Mouse (Mus musculus) embryonic facial prominence, embryonic 10.5 days (tissue): ENCODE results near the gene Pdzd7. TPM values are rescaled to one million over a fixed set of nuclear protein-coding genes. Genes with fewer than 3 reads are reported as not detected.
"Not testable (repeated sequence)": the region's sequence is repeated elsewhere in the genome, so short reads cannot be mapped to it uniquely, and the experiment has no call there.

Source experiments
- DNase-seq: peaks from one replicate; pipeline ENCODE4 v3.0.0-alpha.2; 2017; ENCODE audit warnings: low spot score
- H3K27ac ChIP-seq: fragments of 300-500 bp; sonication (generic); replicated peaks from 2 replicates; pipeline ENCODE4 v1.5.1; 2016; ENCODE audit warnings: mild to moderate bottlenecking
- H3K27me3 ChIP-seq: fragments of 300-500 bp; sonication (generic); replicated peaks from 2 replicates; pipeline ENCODE4 v1.6.1; 2016; ENCODE audit warnings: low read depth, mild to moderate bottlenecking; ENCODE audit not compliant: poor library complexity, severe bottlenecking
- H3K36me3 ChIP-seq: fragments of 300-500 bp; sonication (generic); replicated peaks from 2 replicates; pipeline ENCODE4 v1.6.1; 2016; ENCODE audit warnings: mild to moderate bottlenecking, moderate library complexity
- H3K4me1 ChIP-seq: fragments of 300-500 bp; sonication (generic); 2 replicates; pipeline ENCODE4 v1.6.1; 2016
- H3K4me3 ChIP-seq: fragments of 300-500 bp; sonication (generic); 2 replicates; pipeline ENCODE4 v1.5.1; 2016; ENCODE audit warnings: mild to moderate bottlenecking, moderate library complexity
- H3K9me3 ChIP-seq: fragments of 300-500 bp; sonication (generic); 2 replicates; pipeline ENCODE4 v1.6.1; 2016; ENCODE audit warnings: mild to moderate bottlenecking
- WGBS: fragments of 180-500 bp; shearing (Covaris S2); methylation state at CpG from one replicate; pipeline ENCODE4 v1.1.7; 2016; 5-methylcytosine and 5-hydroxymethylcytosine counted together
- polyA plus RNA-seq: library from polyadenylated mRNA; unstranded; fragments of >200 nt; fragmentation: Nextera tagmentation; extraction: Ambion mirVana; gene quantifications from 2 replicates; pipeline ENCODE4 v1.2.1, GENCODE M21; 2016

The Pdzd7 gene
- polyA plus RNA-seq, 1 experiment from 2014 or later = 0.27 TPM

GRCm38 (mm10) chr19:45054892-45055690, 9.6 kb upstream of the Pdzd7 start:
- 85% methylated on average over 6 of the region's 6 CpGs for WGBS
- Histone ChIP-seq H3K36me3 (peaks cover 18% of the 10 kb centered on the region; the same call in 1 of the 2 replicates), H3K27ac (no peak overlapping the region; the same call in 1 of the 2 replicates), H3K4me1 (peaks cover 32% of the 10 kb centered on the region), H3K4me3 (no peak overlapping the region), H3K9me3 (no peaks in the 10 kb centered on the region), H3K27me3 (peaks cover under 1% of the 10 kb centered on the region; the same call in 1 of the 2 replicates)
- DNase-seq = no peak

GRCm38 (mm10) chr19:45053451-45053850, 7.9 kb upstream of the Pdzd7 start:
- no peak overlapping the region for H3K4me3 ChIP-seq

GRCm38 (mm10) chr19:45049523-45049922, 4.0 kb upstream of the Pdzd7 start:
- Histone ChIP-seq H3K4me3 (no peak overlapping the region), H3K36me3 (peaks cover 16% of the 10 kb centered on the region; the same call in 1 of the 2 replicates), H3K9me3 (no peaks in the 10 kb centered on the region), H3K4me1 (peaks cover 42% of the 10 kb centered on the region), H3K27me3 (peaks cover 53% of the 10 kb centered on the region), H3K27ac (no peak overlapping the region)
- DNase-seq = no peak
- WGBS = 80% methylated on average over 9 of the region's 9 CpGs

More at GRCm38 (mm10) chr19:45053451-45053850, 7.9 kb upstream of the Pdzd7 start:
- Histone ChIP-seq H3K27me3 (peaks cover 17% of the 10 kb centered on the region), H3K27ac (no peak overlapping the region), H3K4me1 (peaks cover 34% of the 10 kb centered on the region), H3K9me3 (no peaks in the 10 kb centered on the region), H3K36me3 (peaks cover 18% of the 10 kb centered on the region; the same call in 1 of the 2 replicates)
- 86% methylated on average over 8 of the region's 8 CpGs for WGBS
- DNase-seq = no peak

GRCm38 (mm10) chr19:45048644-45049365, 3.3 kb upstream of the Pdzd7 start:
- Histone ChIP-seq H3K27me3 (peaks cover 60% of the 10 kb centered on the region), H3K36me3 (peaks cover 13% of the 10 kb centered on the region; the same call in 1 of the 2 replicates), H3K27ac (peak overlapping the region; percentile 81; the same call in 1 of the 2 replicates), H3K4me3 (peak overlapping the region; percentile 62), H3K4me1 (peaks cover 37% of the 10 kb centered on the region), H3K9me3 (no peaks in the 10 kb centered on the region)
- no peak for DNase-seq
- WGBS = 84% methylated on average over 12 of the region's 12 CpGs

GRCm38 (mm10) chr19:45047935-45048643, 2.6 kb upstream of the Pdzd7 start:
- Histone ChIP-seq H3K27me3 (peaks cover 68% of the 10 kb centered on the region), H3K4me3 (peak overlapping the region; percentile 62), H3K4me1 (peaks cover 37% of the 10 kb centered on the region), H3K27ac (peak overlapping the region; percentile 81), H3K36me3 (peaks cover 13% of the 10 kb centered on the region; the same call in 1 of the 2 replicates), H3K9me3 (no peaks in the 10 kb centered on the region)
- 61% methylated on average over 11 of the region's 11 CpGs for WGBS
- DNase-seq = no peak

GRCm38 (mm10) chr19:45047417-45047934, 2.0 kb upstream of the Pdzd7 start, which contains the start of gene Sfxn3:
Gene Sfxn3 (plus strand): TSS chr19:45047503.
- peaks cover 37% of the 10 kb centered on the region for H3K4me1 ChIP-seq
- peaks cover 71% of the 10 kb centered on the region for H3K27me3 ChIP-seq
- H3K27ac ChIP-seq = peak within 1 kb of the TSS; percentile 81
- H3K4me3 ChIP-seq = peak within 1 kb of the TSS; percentile 62
- H3K9me3 ChIP-seq = no peaks in the 10 kb centered on the region
- DNase-seq = peak; percentile 82
- WGBS = under 1% methylated on average over 26 of the region's 26 CpGs
- H3K36me3 ChIP-seq = peaks cover 8% of the 10 kb centered on the region; the same call in 1 of the 2 replicates

GRCm38 (mm10) chr19:45046523-45047321, 1.2 kb upstream of the Pdzd7 start:
- peaks cover 37% of the 10 kb centered on the region for H3K4me1 ChIP-seq
- WGBS = 2% methylated on average over 34 of the region's 34 CpGs
- H3K9me3 ChIP-seq = no peaks in the 10 kb centered on the region
- H3K27ac ChIP-seq = peak overlapping the region; percentile 81
- H3K36me3 ChIP-seq = peaks cover under 1% of the 10 kb centered on the region; the same call in 1 of the 2 replicates
- peaks cover 79% of the 10 kb centered on the region for H3K27me3 ChIP-seq
- H3K4me3 ChIP-seq = peak overlapping the region; percentile 62
- DNase-seq = peak; percentile 79

- peak; percentile 8 for DNase-seq
- 37% methylated on average over 15 of the region's 15 CpGs for WGBS
- Histone ChIP-seq H3K4me1 (peaks cover 46% of the 10 kb centered on the region), H3K4me3 (peak overlapping the region; percentile 0; the same call in 1 of the 2 replicates), H3K9me3 (no peaks in the 10 kb centered on the region), H3K36me3 (no peaks in the 10 kb centered on the region), H3K27ac (no peak overlapping the region), H3K27me3 (peaks cover 94% of the 10 kb centered on the region)
Observed at GRCm38 (mm10) chr19:45045236-45045635, 281 bp downstream of the Pdzd7 start.

GRCm38 (mm10) chr19:45044389-45044927, 1.1 kb downstream of the Pdzd7 start:
- Histone ChIP-seq H3K4me1 (peaks cover 49% of the 10 kb centered on the region), H3K27me3 (peaks cover 95% of the 10 kb centered on the region)

GRCm38 (mm10) chr19:45040214-45040613, 5.3 kb downstream of the Pdzd7 start:
- Histone ChIP-seq H3K9me3 (no peaks in the 10 kb centered on the region), H3K4me3 (no peak overlapping the region), H3K36me3 (no peaks in the 10 kb centered on the region), H3K27ac (no peak overlapping the region), H3K4me1 (peaks cover 30% of the 10 kb centered on the region), H3K27me3 (peaks cover 86% of the 10 kb centered on the region)
- 51% methylated on average over 13 of the region's 13 CpGs for WGBS
- peak; percentile 8 for DNase-seq

More at GRCm38 (mm10) chr19:45044389-45044927, 1.1 kb downstream of the Pdzd7 start:
- H3K4me3 ChIP-seq = no peak overlapping the region
- 62% methylated on average over 11 of the region's 11 CpGs for WGBS
- no peak for DNase-seq
- H3K27ac ChIP-seq = no peak overlapping the region
- H3K36me3 ChIP-seq = no peaks in the 10 kb centered on the region
- no peaks in the 10 kb centered on the region for H3K9me3 ChIP-seq

- not testable (repeated sequence) for DNase-seq, H3K27ac ChIP-seq, H3K9me3 ChIP-seq, H3K4me3 ChIP-seq, H3K36me3 ChIP-seq
- peaks cover 39% of the 10 kb centered on the region for H3K4me1 ChIP-seq
- H3K27me3 ChIP-seq = peaks cover 66% of the 10 kb centered on the region
- WGBS = 91% methylated on average over 7 of the region's 7 CpGs
Observed at GRCm38 (mm10) chr19:45038198-45038597, 7.3 kb downstream of the Pdzd7 start.
